Mouse (Mus musculus) liver, embryonic 11.5 days (tissue): Measurements from ENCODE around the gene Cdh9. TPM values are rescaled to one million over a fixed set of nuclear protein-coding genes. Genes with fewer than 3 reads are reported as not detected.

Source experiments
- ATAC-seq: fragments of 200-750 bp; cut with Nextera tagmentation; replicated peaks from 2 replicates; pipeline ENCODE4 v1.8.0; 2017; ENCODE audit warnings: moderate number of reproducible peaks, mild to moderate bottlenecking, moderate TSS enrichment, moderate library complexity; ENCODE audit not compliant: low FRiP score
- DNase-seq: peaks from one replicate; pipeline ENCODE4 v3.0.0-alpha.2; 2017; ENCODE audit warnings: low spot score
- H3K27ac ChIP-seq: fragments of 300-500 bp; sonication (generic); 2 replicates; pipeline ENCODE4 v1.5.1; 2014; ENCODE audit warnings: mild to moderate bottlenecking, low read depth, low read length, control low read depth
- H3K27me3 ChIP-seq: fragments of 300-500 bp; sonication (generic); replicated peaks from 2 replicates; pipeline ENCODE4 v1.6.1; 2014; ENCODE audit warnings: low read length, mixed read lengths; ENCODE audit not compliant: control insufficient read depth, insufficient read depth
- H3K36me3 ChIP-seq: fragments of 300-500 bp; sonication (generic); 2 replicates; pipeline ENCODE4 v1.6.1; 2014; ENCODE audit warnings: mild to moderate bottlenecking, low read length, moderate library complexity, mixed read lengths; ENCODE audit not compliant: control insufficient read depth, insufficient read depth
- H3K4me1 ChIP-seq: fragments of 300-500 bp; sonication (generic); replicated peaks from 2 replicates; pipeline ENCODE4 v1.6.1; 2014; ENCODE audit warnings: low read length, mixed read lengths; ENCODE audit not compliant: control insufficient read depth, insufficient read depth
- H3K4me2 ChIP-seq: fragments of 300-500 bp; sonication (generic); 2 replicates; pipeline ENCODE4 v1.6.1; 2014; ENCODE audit warnings: mild to moderate bottlenecking, control low read depth, moderate library complexity
- H3K4me3 ChIP-seq: fragments of 300-500 bp; sonication (generic); 2 replicates; pipeline ENCODE4 v1.5.1; 2014; ENCODE audit warnings: low read depth, low read length, control low read depth
- H3K9ac ChIP-seq: fragments of 300-500 bp; sonication (generic); 2 replicates; pipeline ENCODE4 v1.6.1; 2014; ENCODE audit warnings: low read depth, low read length, control low read depth
- H3K9me3 ChIP-seq: fragments of 300-500 bp; sonication (generic); 2 replicates; pipeline ENCODE4 v1.6.1; 2016; ENCODE audit warnings: low read length, inconsistent platforms, mixed read lengths; ENCODE audit not compliant: control insufficient read depth
- WGBS: fragments of 180-500 bp; shearing (Covaris S2); extraction: QIAGEN DNeasy Blood & Tissue Kit; methylation state at CpG from one replicate; pipeline ENCODE4 v1.1.7; 2014; 5-methylcytosine and 5-hydroxymethylcytosine counted together
- polyA plus RNA-seq: library from polyadenylated mRNA; unstranded; fragments of >200 nt; fragmentation: Nextera tagmentation; extraction: Ambion mirVana; gene quantifications from 2 replicates; pipeline ENCODE4 v1.2.1, GENCODE M21; 2014

Gene Cdh9
- polyA plus RNA-seq, 1 experiment from 2014 or later = 0.05 TPM

DNA sequence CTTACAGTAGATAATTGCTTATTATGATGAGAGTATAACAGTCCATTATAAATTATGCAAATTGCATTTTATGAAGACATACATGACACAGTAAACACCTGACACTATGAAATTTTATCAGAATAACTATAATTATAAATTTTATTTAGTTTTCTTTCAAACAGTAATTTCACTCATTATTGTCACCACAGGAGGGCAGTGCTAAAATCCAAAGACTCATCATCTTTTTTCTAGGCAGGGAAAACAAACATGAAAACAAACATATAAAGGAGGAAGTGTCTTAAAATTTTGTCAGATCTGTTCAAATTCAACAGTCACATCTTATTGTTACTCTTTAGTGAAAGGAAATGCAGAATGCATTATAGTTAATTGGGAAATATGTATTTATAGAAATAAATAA, 72.7 kb downstream of the Cdh9 start:
- no peak for DNase-seq
- Histone ChIP-seq H3K4me1 (no peaks in the 10 kb centered on the region), H3K9me3 (no peaks in the 10 kb centered on the region), H3K36me3 (no peaks in the 10 kb centered on the region), H3K27ac (no peak overlapping the region), H3K4me2 (no peak overlapping the region), H3K9ac (no peak overlapping the region), H3K4me3 (no peak overlapping the region), H3K27me3 (no peaks in the 10 kb centered on the region)
- no peak for ATAC-seq

DNA sequence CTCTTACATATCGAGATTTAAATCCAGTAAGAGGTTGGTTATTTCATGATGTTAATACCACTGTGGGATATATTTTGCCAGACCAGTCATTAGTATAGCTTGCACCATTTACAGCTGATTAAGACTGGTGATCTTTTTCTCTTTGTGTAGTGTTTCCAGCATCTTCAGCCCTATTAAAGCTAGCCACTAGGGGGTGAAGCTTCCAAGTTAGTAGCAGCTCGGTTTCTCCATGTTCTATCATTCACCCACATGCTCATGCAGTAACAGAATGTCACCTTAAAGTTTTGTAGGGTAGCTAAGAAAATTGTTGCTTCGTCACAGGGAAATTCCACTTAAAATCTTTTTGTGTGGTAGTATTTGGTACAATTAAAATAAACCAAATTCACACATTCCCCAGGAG, 82.2 kb downstream of the Cdh9 start:
- Histone ChIP-seq H3K4me2 (no peak overlapping the region), H3K9me3 (no peaks in the 10 kb centered on the region), H3K27me3 (no peaks in the 10 kb centered on the region), H3K27ac (no peak overlapping the region), H3K36me3 (no peaks in the 10 kb centered on the region), H3K9ac (no peak overlapping the region), H3K4me3 (no peak overlapping the region), H3K4me1 (no peaks in the 10 kb centered on the region)
- DNase-seq (no peak), ATAC-seq (no peak)
- WGBS = 61% methylated on average over 3 of the region's 3 CpGs

DNA sequence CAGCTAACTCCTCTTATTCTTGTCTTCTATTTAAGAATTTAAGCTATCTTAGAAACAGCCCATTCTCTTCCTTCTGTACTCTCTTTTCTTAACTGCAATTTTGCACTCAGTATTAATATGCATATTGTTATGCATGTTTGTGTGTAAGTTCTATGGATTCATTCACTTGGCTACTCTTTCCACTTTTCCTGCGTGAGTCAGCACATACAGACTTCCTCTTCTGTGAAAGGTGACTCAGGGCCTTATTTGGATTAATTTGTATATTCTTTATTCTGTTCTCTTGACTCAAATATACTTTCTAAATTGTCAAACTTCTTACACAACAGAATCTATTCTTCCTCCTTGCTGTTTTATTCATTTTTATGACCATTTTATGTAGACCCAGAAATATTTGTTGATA, 85.5 kb downstream of the Cdh9 start:
- Histone ChIP-seq H3K9ac (no peak overlapping the region), H3K27ac (no peak overlapping the region), H3K4me3 (no peak overlapping the region), H3K4me2 (no peak overlapping the region), H3K4me1 (no peaks in the 10 kb centered on the region), H3K9me3 (no peaks in the 10 kb centered on the region), H3K27me3 (no peaks in the 10 kb centered on the region), H3K36me3 (no peaks in the 10 kb centered on the region)
- ATAC-seq (no peak), DNase-seq (no peak)
- WGBS = 52% methylated on average over 1 of the region's 1 CpGs

DNA sequence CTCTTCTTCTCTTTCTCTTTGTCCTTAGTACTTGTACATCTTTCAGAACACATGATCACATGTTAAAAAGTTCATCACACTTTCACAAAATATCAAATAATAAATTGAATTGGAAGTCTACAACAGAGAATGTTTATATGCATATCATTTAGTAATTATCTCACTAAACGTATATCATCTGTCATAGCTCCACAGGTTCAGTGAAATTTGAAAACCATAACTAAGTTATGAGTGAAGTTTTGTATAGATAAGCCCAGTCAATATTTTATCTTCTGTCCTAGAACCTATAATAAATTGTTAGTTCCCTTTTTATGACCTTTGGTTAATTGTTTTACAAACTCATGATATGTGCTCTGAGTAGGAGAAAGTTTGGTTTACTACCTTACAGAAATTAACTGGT, 106.2 kb downstream of the Cdh9 start:
- Histone ChIP-seq H3K9me3 (no peaks in the 10 kb centered on the region), H3K4me2 (no peak overlapping the region), H3K36me3 (no peaks in the 10 kb centered on the region), H3K4me1 (no peaks in the 10 kb centered on the region), H3K27ac (no peak overlapping the region), H3K9ac (no peak overlapping the region), H3K27me3 (no peaks in the 10 kb centered on the region), H3K4me3 (no peak overlapping the region)
- no peak for DNase-seq
- 73% methylated on average over 1 of the region's 1 CpGs for WGBS
- ATAC-seq = no peak

DNA sequence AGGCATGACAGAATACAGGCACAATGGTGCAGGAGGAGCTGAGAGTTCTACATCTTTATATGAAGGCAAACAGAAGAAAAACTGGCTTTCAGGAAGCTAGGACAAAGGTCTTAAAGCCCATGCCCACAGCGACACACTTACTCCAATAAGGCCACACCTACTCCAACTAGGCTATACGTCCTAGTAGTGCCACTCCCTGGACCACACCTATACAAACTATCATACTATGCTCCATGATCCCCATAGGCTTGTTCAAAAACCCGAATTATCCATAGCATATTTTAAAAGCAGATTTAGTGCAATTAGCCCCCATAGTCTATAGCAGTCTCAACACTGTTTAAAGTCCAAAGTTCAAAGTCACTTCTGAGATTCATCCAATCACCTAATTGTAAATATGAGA, 154.0 kb downstream of the Cdh9 start:
- DNase-seq (no peak), ATAC-seq (no peak)
- Histone ChIP-seq H3K4me1 (no peaks in the 10 kb centered on the region), H3K27ac (no peak overlapping the region), H3K9ac (no peak overlapping the region), H3K36me3 (no peaks in the 10 kb centered on the region), H3K4me2 (no peak overlapping the region), H3K9me3 (no peaks in the 10 kb centered on the region), H3K4me3 (no peak overlapping the region), H3K27me3 (no peaks in the 10 kb centered on the region)
- WGBS = 68% methylated on average over 3 of the region's 3 CpGs

DNA sequence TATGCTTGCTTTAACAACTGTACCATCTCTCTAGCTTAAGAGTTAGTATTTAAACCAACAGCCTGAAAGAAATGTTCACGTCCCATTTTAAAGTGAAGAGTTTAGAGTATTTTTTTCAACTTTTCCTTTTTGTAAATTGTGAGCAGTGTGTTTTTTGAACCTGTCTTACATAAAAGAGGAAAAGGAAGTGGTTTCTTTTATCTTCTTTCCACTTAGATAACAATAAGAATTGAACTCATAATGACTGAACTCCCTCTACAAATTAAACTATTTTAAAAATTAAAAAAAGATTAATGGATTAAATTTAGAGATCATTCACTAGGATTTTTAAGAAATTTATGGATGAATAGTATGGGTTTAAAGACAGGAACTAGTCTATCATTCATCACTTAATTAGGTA, 168.1 kb downstream of the Cdh9 start:
- WGBS = 75% methylated on average over 1 of the region's 1 CpGs
- no peaks in the 10 kb centered on the region for H3K27me3 ChIP-seq
- no peaks in the 10 kb centered on the region for H3K36me3 ChIP-seq
- H3K4me3 ChIP-seq = no peak overlapping the region
- no peaks in the 10 kb centered on the region for H3K9me3 ChIP-seq
- no peak overlapping the region for H3K4me2 ChIP-seq
- no peak overlapping the region for H3K9ac ChIP-seq
- H3K4me1 ChIP-seq = no peaks in the 10 kb centered on the region
- no peak for DNase-seq
- H3K27ac ChIP-seq = no peak overlapping the region
- no peak for ATAC-seq
